Mouse (Mus musculus) mesoderm, embryonic 11.5 days (tissue): ENCODE results near the gene Foxd3.

ENCODE experiments used
- DNase-seq: peaks from one replicate; pipeline ENCODE4 v3.0.0-alpha.2; 2012; ENCODE audit warnings: low read depth, low spot score

Gene Foxd3

GRCm38 (mm10) chr4:99657430-99657820, 1.3 kb downstream of the Foxd3 start:
- peak; percentile 20 for DNase-seq

- peak; percentile 59 for DNase-seq
Measured at GRCm38 (mm10) chr4:99657831-99658470, 1.9 kb downstream of the Foxd3 start.

GRCm38 (mm10) chr4:99658881-99659280, 2.8 kb downstream of the Foxd3 start:
- peak; percentile 18 for DNase-seq

GRCm38 (mm10) chr4:99659361-99660072, 3.4 kb downstream of the Foxd3 start:
- DNase-seq: peak; percentile 23

- peak; percentile 58 for DNase-seq
Measured at GRCm38 (mm10) chr4:99660073-99660611, 4.0 kb downstream of the Foxd3 start.

- peak; percentile 88 for DNase-seq
Measured at GRCm38 (mm10) chr4:99660981-99661380, 4.9 kb downstream of the Foxd3 start.

GRCm38 (mm10) chr4:99661956-99662355, 5.9 kb downstream of the Foxd3 start:
- DNase-seq: no peak

- DNase-seq: no peak
Measured at GRCm38 (mm10) chr4:99662431-99662830, 6.3 kb downstream of the Foxd3 start.

GRCm38 (mm10) chr4:99662841-99663567, 6.9 kb downstream of the Foxd3 start:
- DNase-seq: no peak

- DNase-seq: peak; percentile 32
Measured at GRCm38 (mm10) chr4:99663710-99664109, 7.6 kb downstream of the Foxd3 start.

GRCm38 (mm10) chr4:99670203-99670851, 14.2 kb downstream of the Foxd3 start:
- no peak for DNase-seq

- no peak for DNase-seq
Measured at GRCm38 (mm10) chr4:99675191-99675590, 19.1 kb downstream of the Foxd3 start.

GRCm38 (mm10) chr4:99683941-99684340, 27.8 kb downstream of the Foxd3 start:
- no peak for DNase-seq

GRCm38 (mm10) chr4:99686308-99686707, 30.2 kb downstream of the Foxd3 start:
- no peak for DNase-seq
